Mouse (Mus musculus) splenic B cell, adult 2 months (primary cell): Measurements from ENCODE around the gene Lrtm2.

Experiments used
- DNase-seq: peaks from one replicate; pipeline ENCODE4 v3.0.0-alpha.2; 2011; ENCODE audit warnings: low read depth, low spot score
- H3K27me3 ChIP-seq: 2 replicates; pipeline ENCODE4 v1.6.1; 2012; ENCODE audit warnings: mild to moderate bottlenecking, low read length, moderate library complexity, mixed read lengths; ENCODE audit not compliant: control insufficient read depth, poor library complexity, insufficient read depth, severe bottlenecking
- H3K36me3 ChIP-seq: 2 replicates; pipeline ENCODE4 v1.6.1; 2012; ENCODE audit warnings: mild to moderate bottlenecking, low read length, moderate library complexity, mixed read lengths; ENCODE audit not compliant: control insufficient read depth, poor library complexity, insufficient read depth, severe bottlenecking

Lrtm2 gene

GRCm38 (mm10) chr6:119276713-119277112, 53.9 kb downstream of the Lrtm2 start:
- no peak for DNase-seq
- H3K27me3 ChIP-seq, result no peaks in the 10 kb centered on the region
- H3K36me3 ChIP-seq, result no peaks in the 10 kb centered on the region
